Mouse (Mus musculus) MEL (cell line): ENCODE measurements around the gene Runx1. TPM values are rescaled to one million over a fixed set of nuclear protein-coding genes. Genes with fewer than 3 reads are reported as not detected.

Experiments
- DNase-seq: peaks from one replicate; pipeline ENCODE4 v3.0.0; 2011; ENCODE audit warnings: low read depth, low spot score
- H3K27ac ChIP-seq: 2 replicates; pipeline ENCODE4 v1.5.1; 2012; ENCODE audit warnings: low read depth, mild to moderate bottlenecking, control low read depth, low read length, moderate library complexity; ENCODE audit not compliant: control insufficient read depth
- H3K27me3 ChIP-seq, 2 experiments: fragments of 150-350 bp in 1 of 2; sonication (generic) in 1 of 2; 2 replicates each; pipeline ENCODE4 v1.6.1; 2012; ENCODE audit warnings: low read length in 2 of 2, mild to moderate bottlenecking in 2 of 2, improper control_type of control experiment in 1 of 2, moderate library complexity in 1 of 2; ENCODE audit not compliant: insufficient read depth in 2 of 2, control insufficient read depth in 1 of 2
- H3K36me3 ChIP-seq, 2 experiments: 2 replicates each; pipeline ENCODE4 v1.6.1; 2012 to 2014; ENCODE audit warnings: low read length in 2 of 2, improper control_type of control experiment in 1 of 2, inconsistent platforms in 1 of 2, mild to moderate bottlenecking in 1 of 2; ENCODE audit not compliant: insufficient read depth in 2 of 2, control insufficient read depth in 1 of 2
- H3K4me1 ChIP-seq, 2 experiments: fragments of 150-350 bp in 1 of 2; sonication (generic) in 1 of 2; 2 replicates each; pipeline ENCODE4 v1.6.1; 2012; ENCODE audit warnings: low read length in 2 of 2, improper control_type of control experiment in 1 of 2, mild to moderate bottlenecking in 1 of 2; ENCODE audit not compliant: insufficient read depth in 2 of 2, control insufficient read depth in 1 of 2
- H3K4me3 ChIP-seq, 2 experiments: fragments of 150-350 bp in 1 of 2; sonication (generic) in 1 of 2; 2 replicates each; pipeline ENCODE4 v1.5.1; 2012; ENCODE audit warnings: low read depth in 2 of 2, low read length in 2 of 2, mild to moderate bottlenecking in 2 of 2, moderate library complexity in 2 of 2, control low read depth in 1 of 2, improper control_type of control experiment in 1 of 2; ENCODE audit not compliant: control insufficient read depth in 1 of 2, insufficient read depth in 1 of 2
- H3K79me2 ChIP-seq: 2 replicates; pipeline ENCODE4 v1.6.1; 2012; ENCODE audit warnings: mild to moderate bottlenecking, low read length, moderate library complexity; ENCODE audit not compliant: control insufficient read depth, poor library complexity, insufficient read depth
- H3K9ac ChIP-seq: 2 replicates; pipeline ENCODE4 v1.6.1; 2012; ENCODE audit warnings: low read depth, mild to moderate bottlenecking, control low read depth, low read length, moderate library complexity; ENCODE audit not compliant: control insufficient read depth, poor library complexity, severe bottlenecking
- H3K9me3 ChIP-seq: fragments of 150-350 bp; sonication (generic); replicated peaks from 2 replicates; pipeline ENCODE4 v1.6.1; 2012; ENCODE audit warnings: mild to moderate bottlenecking, low read length, improper control_type of control experiment, moderate library complexity; ENCODE audit not compliant: insufficient read depth
- CHD1 ChIP-seq: IDR thresholded peaks from 2 replicates; pipeline ENCODE4 v1.6.1; 2012; ENCODE audit warnings: low read depth, mild to moderate bottlenecking, inconsistent platforms, low read length, improper control_type of control experiment
- CHD2 ChIP-seq: IDR thresholded peaks from 2 replicates; pipeline ENCODE4 v1.6.1; 2011; ENCODE audit warnings: low read length, improper control_type of control experiment
- CTCF ChIP-seq, 3 experiments: IDR thresholded peaks in 2 of 3; conservative IDR thresholded peaks in 1 of 3; 2 replicates each; pipeline ENCODE4 v1.5.1; 2011 to 2012; ENCODE audit warnings: low read length in 3 of 3, low read depth in 2 of 3, mild to moderate bottlenecking in 2 of 3, improper control_type of control experiment in 1 of 3, inconsistent platforms in 1 of 3, mixed read lengths in 1 of 3, moderate library complexity in 1 of 3; ENCODE audit not compliant: control insufficient read depth in 1 of 3, insufficient read depth in 1 of 3, poor library complexity in 1 of 3, severe bottlenecking in 1 of 3
- E2F4 ChIP-seq: IDR thresholded peaks from 2 replicates; pipeline ENCODE4 v1.6.1; 2011; ENCODE audit warnings: low read depth, low read length, improper control_type of control experiment, borderline replicate concordance
- ELF1 ChIP-seq: IDR thresholded peaks from 2 replicates; pipeline ENCODE4 v1.6.1; 2014; ENCODE audit warnings: low read depth, mild to moderate bottlenecking, inconsistent platforms, low read length, improper control_type of control experiment, moderate library complexity
- ETS1 ChIP-seq: IDR thresholded peaks from 2 replicates; pipeline ENCODE4 v1.6.1; 2012; ENCODE audit warnings: low read depth, mild to moderate bottlenecking, inconsistent platforms, low read length, improper control_type of control experiment, moderate library complexity
- GABPA ChIP-seq: IDR thresholded peaks from 2 replicates; pipeline ENCODE4 v1.6.1; 2012; ENCODE audit warnings: low read depth, mild to moderate bottlenecking, inconsistent platforms, low read length, improper control_type of control experiment, moderate library complexity
- GATA1 ChIP-seq: IDR thresholded peaks from 2 replicates; pipeline ENCODE4 v1.6.1; 2011; ENCODE audit warnings: low read depth, low read length, improper control_type of control experiment
- HCFC1 ChIP-seq: IDR thresholded peaks from 2 replicates; pipeline ENCODE4 v1.6.1; 2012; ENCODE audit warnings: low read depth, mild to moderate bottlenecking, inconsistent platforms, low read length, improper control_type of control experiment, moderate library complexity
- JUND ChIP-seq: IDR thresholded peaks from 2 replicates; pipeline ENCODE4 v1.6.1; 2011; ENCODE audit warnings: low read depth, mild to moderate bottlenecking, improper control_type of control experiment, low read length
- MAX ChIP-seq: IDR thresholded peaks from 2 replicates; pipeline ENCODE4 v1.6.1; 2011; ENCODE audit warnings: low read length, improper control_type of control experiment
- MAZ ChIP-seq: IDR thresholded peaks from 2 replicates; pipeline ENCODE4 v1.6.1; 2012; ENCODE audit warnings: low read depth, mild to moderate bottlenecking, inconsistent platforms, low read length, improper control_type of control experiment
- MEF2A ChIP-seq: IDR thresholded peaks from 2 replicates; pipeline ENCODE4 v1.6.1; 2014; ENCODE audit warnings: low read depth, mild to moderate bottlenecking, inconsistent platforms, low read length, improper control_type of control experiment; ENCODE audit not compliant: poor library complexity, insufficient replicate concordance, severe bottlenecking; ENCODE audit errors: extremely low read depth
- MXI1 ChIP-seq: IDR thresholded peaks from 2 replicates; pipeline ENCODE4 v1.6.1; 2011; ENCODE audit warnings: mild to moderate bottlenecking, low read depth, low read length, improper control_type of control experiment
- MYB ChIP-seq: IDR thresholded peaks from 2 replicates; pipeline ENCODE4 v1.6.1; 2011; ENCODE audit warnings: mild to moderate bottlenecking, low read depth, low read length, improper control_type of control experiment
- MYC ChIP-seq: IDR thresholded peaks from 2 replicates; pipeline ENCODE4 v1.6.1; 2011; ENCODE audit warnings: low read depth, mild to moderate bottlenecking, low read length, improper control_type of control experiment, moderate library complexity
- NELFE ChIP-seq: IDR thresholded peaks from 2 replicates; pipeline ENCODE4 v1.6.1; 2011; ENCODE audit warnings: low read depth, low read length, improper control_type of control experiment
- POLR2A ChIP-seq, 2 experiments: IDR thresholded peaks; 2 replicates each; pipeline ENCODE4 v1.6.1; 2011 to 2012; ENCODE audit warnings: low read length in 2 of 2, mild to moderate bottlenecking in 2 of 2, control low read depth in 1 of 2, improper control_type of control experiment in 1 of 2, low read depth in 1 of 2, moderate library complexity in 1 of 2; ENCODE audit not compliant: control insufficient read depth in 1 of 2, insufficient read depth in 1 of 2, poor library complexity in 1 of 2
- POLR2AphosphoS2 ChIP-seq: IDR thresholded peaks from 2 replicates; pipeline ENCODE4 v1.6.1; 2011; ENCODE audit warnings: low read length, improper control_type of control experiment
- POLR2AphosphoS5 ChIP-seq: IDR thresholded peaks from 2 replicates; pipeline ENCODE4 v1.6.1; 2012; ENCODE audit warnings: low read depth, borderline replicate concordance, mild to moderate bottlenecking, inconsistent platforms, low read length, moderate library complexity, mixed read lengths
- SIN3A ChIP-seq: IDR thresholded peaks from 2 replicates; pipeline ENCODE4 v1.6.1; 2012; ENCODE audit warnings: low read length, improper control_type of control experiment, inconsistent platforms
- TAL1 ChIP-seq: IDR thresholded peaks from 2 replicates; pipeline ENCODE4 v1.6.1; 2012; ENCODE audit warnings: mild to moderate bottlenecking, inconsistent platforms, low read length, moderate library complexity, mixed read lengths
- TBP ChIP-seq: IDR thresholded peaks from 2 replicates; pipeline ENCODE4 v1.8.0; 2011; ENCODE audit warnings: low read depth, low read length, improper control_type of control experiment
- TCF12 ChIP-seq: IDR thresholded peaks from 2 replicates; pipeline ENCODE4 v1.6.1; 2014; ENCODE audit warnings: low read depth, mild to moderate bottlenecking, inconsistent platforms, low read length, improper control_type of control experiment, moderate library complexity
- USF1 ChIP-seq: IDR thresholded peaks from 2 replicates; pipeline ENCODE4 v1.6.1; 2014; ENCODE audit warnings: low read depth, mild to moderate bottlenecking, inconsistent platforms, low read length, improper control_type of control experiment, moderate library complexity
- USF2 ChIP-seq, 2 experiments: IDR thresholded peaks; 2 replicates each; pipeline ENCODE4 v1.6.1; 2011 to 2012; ENCODE audit warnings: improper control_type of control experiment in 2 of 2, low read length in 2 of 2, borderline replicate concordance in 1 of 2, inconsistent platforms in 1 of 2, low read depth in 1 of 2, mild to moderate bottlenecking in 1 of 2; ENCODE audit not compliant: insufficient read depth in 1 of 2
- ZKSCAN1 ChIP-seq: IDR thresholded peaks from 2 replicates; pipeline ENCODE4 v1.6.1; 2012; ENCODE audit warnings: low read depth, mild to moderate bottlenecking, inconsistent platforms, low read length, improper control_type of control experiment, moderate library complexity
- ZMIZ1 ChIP-seq: IDR thresholded peaks from 2 replicates; pipeline ENCODE4 v1.6.1; 2012; ENCODE audit warnings: low read depth, mild to moderate bottlenecking, inconsistent platforms, low read length, improper control_type of control experiment, moderate library complexity
- ZNF384 ChIP-seq: IDR thresholded peaks from 2 replicates; pipeline ENCODE4 v1.6.1; 2012; ENCODE audit warnings: low read depth, mild to moderate bottlenecking, inconsistent platforms, low read length, improper control_type of control experiment
- polyA plus RNA-seq, 2 experiments: library from polyadenylated mRNA; stranded (reverse) in 1 of 2; unstranded in 1 of 2; fragments of >175 nt in 1 of 2; fragments of >200 nt in 1 of 2; gene quantifications; 2 replicates each; pipeline versions ENCODE4 v1.2.1 to v1.2.4; 2012; ENCODE audit warnings: low replicate concordance in 2 of 2, low read depth in 1 of 2; ENCODE audit not compliant: insufficient read length in 2 of 2, insufficient read depth in 1 of 2, missing spikeins in 1 of 2
- total RNA-seq: library from RNA; depleted of rRNA; stranded (reverse); fragments of 300-350 nt; gene quantifications from 2 replicates; pipeline ENCODE4 v1.2.3, GENCODE M21; 2012

The Runx1 gene
- total and polyA plus RNA-seq, 3 experiments, result 14.3 to 23.5 TPM; not detected in 1

GRCm38 (mm10) chr16:92803076-92803580 lies 22.8 kb downstream of the Runx1 start:
- peak overlapping the region; percentile 96 for H3K27ac ChIP-seq
- peaks cover 62% of the 10 kb centered on the region for H3K79me2 ChIP-seq
- no peak overlapping the region for H3K9ac ChIP-seq
- no peak for TF ChIP-seq MYC
- no peak for TF ChIP-seq TCF12
- no peak for TF ChIP-seq MXI1
- no peak for TF ChIP-seq MAX
- TF ChIP-seq JUND, result no peak
- TF ChIP-seq MAZ, result no peak
- TF ChIP-seq ELF1, result no peak
- no peak for TF ChIP-seq ZNF384
- TF ChIP-seq E2F4, result no peak
- TF ChIP-seq TBP, result no peak
- no peak for TF ChIP-seq NELFE
- TF ChIP-seq MEF2A, result no peak
- H3K4me3 ChIP-seq, result no peak overlapping the region
- no peak for DNase-seq
- H3K36me3 ChIP-seq, result peaks cover 4 to 68% of the 10 kb centered on the region in 2 experiments; a peak in 3 of 4 replicates
- H3K9me3 ChIP-seq, result no peaks in the 10 kb centered on the region
- H3K27me3 ChIP-seq, result no peaks in the 10 kb centered on the region
- H3K4me1 ChIP-seq, result peaks cover 31 to 75% of the 10 kb centered on the region in 2 experiments

- H3K4me3 ChIP-seq, result peak overlapping the region in 1 of 2 experiments; percentile 10; a peak in 1 of 4 replicates
- H3K9ac ChIP-seq, result peak overlapping the region; percentile 58
- TF ChIP-seq TBP (peak; percentile 46; the same call in 1 of the 2 replicates), ZMIZ1 (no peak), HCFC1 (0 out of 2 replicates have a peak, but pooled peaks have one; percentile 27), ETS1 (peak; percentile 96), ZNF384 (no peak; the same call in 1 of the 2 replicates), E2F4 (no peak), NELFE (peak; percentile 46), TAL1 (peak; percentile 99), POLR2AphosphoS2 (no peak), GABPA (no peak), CHD1 (no peak), JUND (0 out of 2 replicates have a peak, but pooled peaks have one; percentile 3), POLR2AphosphoS5 (0 out of 2 replicates have a peak, but pooled peaks have one; percentile 33), MAZ (peak; percentile 90), SIN3A (peak; percentile 93), GATA1 (peak; percentile 95), MXI1 (peak; percentile 45; the same call in 1 of the 2 replicates), MAX (no peak), MYB (peak; percentile 98), ZKSCAN1 (no peak), CTCF (IDR thresholded peaks at IDR 0.05 in 2 of 3, conservative IDR thresholded peaks at IDR 0.05 in 1 of 3; ENCODE audit: control insufficient read depth in 1 of 3, insufficient read depth in 1 of 3, low read depth in 2 of 3, low read length in 3 of 3, poor library complexity in 1 of 3, severe bottlenecking in 1 of 3) (no peak), USF2 (IDR thresholded peaks at IDR 0.05; ENCODE audit: borderline replicate concordance in 1 of 2, insufficient read depth in 1 of 2, low read depth in 1 of 2, low read length in 2 of 2) (no peak), MYC (peak; percentile 40; the same call in 1 of the 2 replicates), POLR2A (IDR thresholded peaks at IDR 0.05; ENCODE audit: control insufficient read depth in 1 of 2, insufficient read depth in 1 of 2, low read depth in 1 of 2, low read length in 2 of 2, poor library complexity in 1 of 2) (peak in 1 of 2 experiments; percentile 64; a peak in 2 of 4 replicates), CHD2 (0 out of 2 replicates have a peak, but pooled peaks have one; percentile 7), USF1 (no peak), TCF12 (peak; percentile 98)
Measured at GRCm38 (mm10) chr16:92801567-92801966, 24.4 kb downstream of the Runx1 start.

More at GRCm38 (mm10) chr16:92801567-92801966, 24.4 kb downstream of the Runx1 start:
- peak; percentile 98 for DNase-seq
- Histone ChIP-seq H3K36me3 (peaks cover 7 to 78% of the 10 kb centered on the region in 2 experiments; a peak in 3 of 4 replicates), H3K79me2 (peaks cover 61% of the 10 kb centered on the region), H3K27ac (peak overlapping the region; percentile 96), H3K4me1 (peaks cover 31 to 76% of the 10 kb centered on the region in 2 experiments), H3K9me3 (no peaks in the 10 kb centered on the region), H3K27me3 (no peaks in the 10 kb centered on the region)
